Mouse (Mus musculus) G1E (cell line): ENCODE measurements at regions not wholly inside any gene's neighbourhood (a gene's known extent, or its start where the extent isn't known, plus 50 kb on each side); places are given as distances from the start of the nearest gene placed in this dataset.

Experiments used
- CTCF ChIP-seq: IDR thresholded peaks from 2 replicates; pipeline ENCODE4 v1.5.1; 2012; ENCODE audit warnings: low read depth, low read length, inconsistent platforms, mixed read lengths
- GATA1 ChIP-seq: IDR thresholded peaks from 2 replicates; pipeline ENCODE4 v1.6.1; 2012; ENCODE audit warnings: borderline replicate concordance, low read length, inconsistent platforms, mixed read lengths
- GATA2 ChIP-seq: IDR thresholded peaks from 2 replicates; pipeline ENCODE4 v1.6.1; 2012; ENCODE audit warnings: low read depth, low read length, inconsistent platforms, borderline replicate concordance
- POLR2AphosphoS5 ChIP-seq: IDR thresholded peaks from 2 replicates; pipeline ENCODE4 v1.6.1; 2012; ENCODE audit warnings: low read depth, low read length, inconsistent platforms; ENCODE audit not compliant: insufficient replicate concordance
- TAL1 ChIP-seq: conservative IDR thresholded peaks from 2 replicates; pipeline ENCODE4 v1.6.1; 2012; ENCODE audit warnings: low read depth, low read length, inconsistent platforms, mixed read lengths

DNA sequence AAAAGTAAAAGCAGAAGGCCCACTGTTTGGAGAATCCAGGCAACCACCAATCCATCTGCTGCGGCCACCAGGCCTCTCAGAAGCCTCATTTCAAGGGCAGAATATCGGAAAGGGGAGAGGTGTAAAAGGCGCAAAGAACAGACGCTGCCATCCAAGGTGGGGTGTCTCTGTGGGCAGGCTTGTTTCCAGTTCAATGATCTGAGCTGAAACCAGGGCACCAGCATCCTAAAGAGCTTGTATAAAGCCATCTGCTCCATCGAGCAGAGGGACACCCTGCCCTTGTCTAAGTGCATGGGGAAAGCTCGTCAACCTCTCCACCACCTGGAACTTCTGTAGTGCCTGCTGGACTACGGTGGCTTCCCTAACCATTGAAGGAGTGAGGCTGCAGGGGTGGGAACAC is 363.7 kb upstream of the Spred2 start:
- TF ChIP-seq CTCF (no peak), POLR2AphosphoS5 (no peak), GATA1 (no peak), TAL1 (no peak), GATA2 (no peak)
